Mouse (Mus musculus) thymus, adult 2 months (tissue): ENCODE measurements around the gene Vamp1.

Experiments used
- CTCF ChIP-seq: fragments of 200-500 bp; IDR thresholded peaks from 2 replicates; pipeline ENCODE4 v1.5.1; 2012; ENCODE audit warnings: mild to moderate bottlenecking, control low read depth, low read length, moderate library complexity, borderline replicate concordance; ENCODE audit not compliant: control insufficient read depth, poor library complexity, insufficient read depth; ENCODE audit errors: extremely low read depth
- POLR2A ChIP-seq: fragments of 200-500 bp; IDR thresholded peaks from 2 replicates; pipeline ENCODE4 v1.6.1; 2012; ENCODE audit warnings: mild to moderate bottlenecking, low read length, control low read depth, moderate library complexity; ENCODE audit not compliant: control insufficient read depth, poor library complexity, insufficient read depth; ENCODE audit errors: extremely low read depth

- no peak for TF ChIP-seq CTCF
- no peak for TF ChIP-seq POLR2A
Observed at GRCm38 (mm10) chr6:125236341-125236740, 21.0 kb downstream of the Vamp1 start.
